Mouse (Mus musculus) regulatory T cell (primary cell): ENCODE results near the gene Mdh2.

Experiments
- in situ Hi-C: fragments of 300-600 bp; cut with MboI, MseI; formaldehyde crosslinking; loops from one replicate; pipeline ENCODE4 v1.15.1; 2025; ENCODE audit warnings: high pct_unique_total_duplicates

The Mdh2 gene

DNA sequence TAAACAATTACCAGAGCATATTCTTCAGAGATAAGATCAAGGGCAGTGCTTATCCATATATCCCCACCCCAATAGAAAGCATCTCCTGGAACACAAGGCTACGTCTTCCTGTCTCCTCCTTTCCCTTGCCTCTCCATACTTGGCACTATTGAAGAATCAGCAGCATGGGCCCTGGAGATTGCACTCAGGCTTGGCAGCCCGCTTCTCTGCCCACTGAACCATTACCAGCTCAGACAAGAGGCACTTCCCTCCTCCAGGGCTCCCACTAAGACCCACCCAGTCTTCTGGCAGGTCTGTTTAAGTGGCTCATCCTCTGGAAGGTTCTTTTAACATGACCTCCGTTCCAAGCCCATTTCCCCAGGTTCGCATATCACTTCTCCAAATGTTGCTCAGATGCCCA, 1.7 kb upstream of the Mdh2 start:
- in situ Hi-C loops = no loop called here

DNA sequence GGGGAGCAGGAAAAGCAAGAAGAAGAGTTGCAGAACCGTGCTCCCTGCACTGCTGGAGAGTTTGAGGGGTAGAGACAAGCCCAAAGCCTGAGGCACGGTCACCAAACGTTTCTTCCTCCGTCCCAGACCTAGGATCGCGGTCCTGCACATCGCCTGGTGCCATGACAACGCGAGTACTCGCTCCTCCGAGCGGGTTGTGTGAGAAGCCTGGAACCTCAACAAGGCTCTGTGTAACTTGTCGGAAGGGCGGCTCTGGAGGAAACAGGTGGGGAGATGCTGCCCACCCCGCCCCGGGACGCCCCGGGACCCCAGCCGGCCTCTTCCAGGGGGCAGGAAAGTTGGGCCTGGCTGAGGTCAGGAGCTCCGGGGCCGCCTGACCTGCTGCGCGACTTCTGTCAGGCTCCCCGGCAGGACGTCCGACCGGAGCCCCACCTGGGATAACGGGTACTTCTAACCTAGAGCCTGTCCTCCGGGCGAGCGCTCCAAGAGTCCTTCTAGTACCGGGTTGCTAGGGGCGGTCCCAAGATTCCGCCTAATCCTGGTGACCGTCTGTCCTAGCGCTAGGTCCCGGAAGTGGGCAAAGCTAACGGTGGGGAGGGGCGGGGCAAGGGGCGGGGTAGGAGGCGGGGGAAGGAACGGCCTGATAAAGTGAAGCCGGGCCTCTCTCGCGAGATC, 347 bp upstream of the Mdh2 start, which contains the start of gene Styxl1:
Gene Styxl1, minus strand, starts transcription at position 590 of the 675 bp plus-strand sequence.
- in situ Hi-C loops = no loop called here

DNA sequence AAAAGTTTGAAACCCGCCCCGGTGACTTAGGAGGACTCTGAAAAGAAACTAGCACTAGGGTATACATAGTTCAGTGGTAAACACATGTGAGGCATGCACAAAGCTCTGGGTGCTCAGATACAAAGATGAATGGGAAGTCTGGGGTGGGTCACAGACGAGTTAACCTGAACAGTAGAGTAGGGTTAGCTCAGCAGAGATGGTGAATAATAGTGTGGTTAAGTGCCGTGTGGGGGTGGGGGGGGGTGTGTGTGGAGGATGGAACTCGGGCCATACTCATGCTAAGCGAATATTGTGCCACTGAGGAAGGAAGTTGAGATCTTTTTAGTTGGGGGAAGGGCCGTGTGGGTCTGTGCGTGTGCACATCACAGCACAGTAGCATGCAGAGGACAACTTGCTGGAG, 2.1 kb downstream of the Mdh2 start:
- in situ Hi-C loops = no loop called here

DNA sequence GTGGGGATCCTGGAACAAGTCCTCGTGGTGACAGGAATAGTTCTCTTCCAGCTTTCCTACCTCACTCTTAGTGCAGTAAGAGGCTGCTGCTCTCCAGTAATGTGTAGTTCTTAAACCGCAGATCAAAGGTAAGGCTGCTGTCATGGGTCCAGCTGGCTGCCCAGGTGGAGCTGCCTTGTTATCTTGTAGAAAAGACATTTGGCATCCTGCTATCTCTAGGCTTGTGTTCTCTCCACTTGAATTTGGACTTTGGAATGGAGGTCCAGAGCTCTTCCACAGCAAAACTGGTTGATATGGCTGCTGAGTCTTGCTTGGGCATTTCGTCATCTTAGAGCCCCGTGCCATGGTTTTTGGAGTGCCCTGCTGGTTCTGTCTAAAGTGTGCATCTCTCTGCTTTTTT, 4.6 kb downstream of the Mdh2 start:
- in situ Hi-C loops = no loop called here

DNA sequence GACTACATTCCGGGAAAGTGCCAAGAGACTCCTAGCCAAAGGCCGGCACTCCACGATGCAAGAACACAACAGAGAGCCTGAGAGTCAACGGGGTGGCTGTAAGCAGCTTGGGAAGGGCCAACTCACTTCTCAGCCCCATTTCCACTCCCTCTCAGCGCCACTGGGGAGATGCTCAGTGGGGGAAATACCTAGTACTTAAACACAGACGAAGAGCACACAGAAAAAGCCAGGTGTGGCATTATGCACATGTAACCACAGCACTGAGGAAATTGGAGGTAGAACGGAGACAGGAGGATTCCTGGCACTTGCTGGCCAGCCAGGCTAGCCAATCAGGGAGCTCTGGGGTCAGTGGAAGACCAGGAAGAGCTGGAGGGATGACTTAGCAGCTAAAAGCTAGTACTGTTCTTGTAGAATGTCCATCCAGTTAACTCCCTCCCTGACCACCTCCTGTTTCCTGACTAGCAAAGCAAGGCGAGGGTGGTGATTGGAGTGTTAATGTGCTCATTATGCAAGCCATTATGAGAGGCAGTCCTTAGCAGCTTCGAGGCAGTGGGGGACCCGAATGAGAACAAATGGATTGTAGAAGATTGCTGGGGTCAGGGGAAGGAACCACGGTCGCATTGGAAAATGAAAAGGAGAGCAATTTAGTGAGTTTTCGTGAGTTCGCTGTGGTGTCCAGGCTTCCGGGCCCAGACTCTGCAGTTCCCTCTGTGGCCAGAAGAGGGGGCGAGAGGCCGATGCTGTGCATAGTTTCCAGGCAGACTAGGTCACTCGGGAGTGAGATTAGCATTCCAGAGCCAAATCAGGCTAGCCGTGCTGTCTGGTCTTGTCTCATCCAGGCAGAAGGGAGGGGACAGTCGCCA, 15.9 kb downstream of the Mdh2 start:
- in situ Hi-C loops = no loop called here

DNA sequence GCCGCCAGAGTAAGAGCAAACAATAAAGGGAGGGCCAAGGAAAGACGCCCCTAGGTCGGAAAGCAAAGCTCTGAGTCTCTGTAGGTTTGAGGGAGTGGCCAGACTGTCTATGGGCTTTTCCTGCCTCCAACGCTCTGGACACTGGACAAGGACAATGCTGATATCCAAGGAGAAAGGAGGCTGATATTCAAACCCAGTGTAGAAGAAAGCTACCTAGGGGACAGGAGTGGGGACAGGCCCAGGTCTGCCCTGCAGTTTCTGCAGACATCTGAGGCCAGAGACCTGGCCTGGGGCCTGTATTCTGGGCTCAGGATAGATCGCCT, 16.5 kb downstream of the Mdh2 start:
- in situ Hi-C loops = no loop called here

DNA sequence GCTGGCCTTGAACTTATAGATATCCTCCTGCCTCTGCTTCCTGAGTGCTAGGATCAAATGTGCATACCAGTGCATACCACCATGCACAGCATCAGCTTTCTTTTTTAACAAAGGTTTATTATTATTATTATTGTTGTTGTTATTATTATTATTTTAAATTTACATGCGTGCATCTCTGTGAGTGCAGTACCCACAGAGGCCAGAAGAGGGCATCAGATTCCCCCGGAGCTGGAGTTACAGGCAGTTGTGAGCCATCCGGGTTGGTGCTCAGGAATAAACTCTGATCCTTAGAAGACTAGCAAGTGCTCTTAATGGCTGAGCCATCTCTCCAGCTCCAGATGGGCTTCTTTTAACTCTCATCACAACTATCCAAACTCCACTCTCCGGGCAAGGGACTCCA, 21.5 kb downstream of the Mdh2 start:
- in situ Hi-C loops = no loop called here

DNA sequence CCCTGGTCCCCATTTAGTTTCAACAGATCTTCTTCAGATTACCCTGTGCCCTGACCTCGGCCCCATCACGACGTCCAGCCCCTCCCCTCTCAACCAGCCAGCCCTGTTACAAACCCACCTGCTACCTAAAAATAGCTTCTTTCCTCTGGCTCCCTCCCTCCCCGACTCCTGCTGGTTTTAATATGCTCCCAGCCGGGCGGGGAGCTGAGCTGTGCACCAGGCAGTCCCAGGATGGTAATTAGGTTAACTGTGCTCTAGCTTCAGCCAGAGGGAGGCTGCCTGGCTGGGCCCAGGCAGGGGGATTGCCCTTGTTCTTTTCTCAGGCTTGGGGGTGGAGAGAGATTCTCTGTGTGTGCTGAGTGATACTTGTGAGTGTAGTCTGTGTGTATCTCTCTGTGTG, 22.6 kb downstream of the Mdh2 start:
- in situ Hi-C loops = no loop called here

DNA sequence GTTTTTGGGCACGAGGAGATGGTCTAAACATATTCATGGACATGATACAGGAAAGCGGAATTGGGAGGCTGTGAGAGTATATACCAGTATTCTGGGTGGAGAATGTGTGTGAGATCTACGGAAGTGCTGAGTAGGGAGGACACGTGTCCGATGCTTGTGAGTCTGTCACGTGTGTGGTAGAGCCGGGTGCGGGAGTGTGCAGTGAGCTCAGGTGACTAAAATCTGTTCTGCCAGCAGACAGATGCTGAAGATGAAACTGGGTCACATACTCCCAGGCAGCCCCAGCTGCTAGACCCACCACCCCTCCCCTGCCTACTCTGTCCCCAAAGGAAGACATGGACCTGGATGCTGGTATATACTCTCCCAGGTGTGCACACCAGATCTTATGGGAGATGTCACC, 24.4 kb downstream of the Mdh2 start:
- in situ Hi-C loops = no loop called here

DNA sequence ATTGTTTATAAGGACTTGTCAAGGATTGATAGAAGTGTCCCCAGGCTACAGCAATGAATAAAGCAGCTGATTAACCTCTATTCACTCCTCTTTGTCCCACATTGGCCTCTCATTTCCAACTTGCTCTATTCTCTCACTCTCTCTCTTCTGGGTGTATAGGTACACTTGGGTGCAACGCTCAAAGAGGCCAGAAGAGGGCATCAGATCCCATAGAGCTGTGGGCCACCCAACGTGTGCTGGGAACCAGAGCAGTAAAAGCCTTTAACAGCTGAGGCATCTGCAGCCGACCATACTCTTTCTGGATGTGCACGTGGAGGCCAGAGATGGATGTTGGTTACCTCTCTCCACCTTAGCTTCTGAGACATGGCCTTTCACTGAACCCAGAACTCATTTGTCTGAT, 24.9 kb downstream of the Mdh2 start:
- in situ Hi-C loops = no loop called here

DNA sequence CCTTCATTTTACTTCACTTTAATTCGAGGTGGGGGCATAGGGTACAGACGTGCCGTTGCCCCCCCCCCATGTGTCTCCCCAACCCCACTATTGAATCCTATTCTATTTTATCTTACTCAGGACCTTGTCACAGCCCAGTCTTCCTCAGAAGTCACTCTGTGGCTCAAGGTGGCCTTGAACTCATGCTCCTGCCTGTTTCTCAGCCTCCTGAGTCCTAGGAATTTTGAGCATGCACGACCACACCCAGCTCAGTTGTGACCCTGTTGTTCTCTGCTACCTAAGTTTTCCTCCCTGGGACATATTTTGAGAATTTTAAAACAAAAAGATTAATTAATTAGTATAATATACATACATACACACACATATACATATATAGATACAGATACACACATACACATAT, 25.4 kb downstream of the Mdh2 start:
- in situ Hi-C loops = no loop called here

DNA sequence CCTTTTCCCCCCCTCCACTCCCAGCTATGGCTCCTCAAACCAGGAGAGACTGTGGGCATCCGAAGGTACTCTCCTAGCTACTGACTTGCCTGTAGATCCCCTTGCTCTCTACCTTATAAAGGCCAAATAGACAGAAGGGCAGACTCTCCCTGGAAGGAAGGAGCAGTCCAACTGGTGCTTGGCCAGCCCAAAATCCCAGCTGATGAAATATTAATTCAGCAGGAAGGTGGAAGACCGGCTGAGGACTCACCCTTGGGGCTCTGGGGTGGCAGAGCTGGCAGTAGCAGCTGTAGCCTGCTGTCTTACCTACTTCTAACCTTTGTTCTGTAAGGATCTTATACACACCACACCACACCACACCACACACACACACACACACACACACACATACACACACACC, 26.5 kb downstream of the Mdh2 start:
- in situ Hi-C loops = loop anchor here (5.0 kb wide), 1 partner anchor 43 kb away; no protein-coding TSS in a partner anchor

DNA sequence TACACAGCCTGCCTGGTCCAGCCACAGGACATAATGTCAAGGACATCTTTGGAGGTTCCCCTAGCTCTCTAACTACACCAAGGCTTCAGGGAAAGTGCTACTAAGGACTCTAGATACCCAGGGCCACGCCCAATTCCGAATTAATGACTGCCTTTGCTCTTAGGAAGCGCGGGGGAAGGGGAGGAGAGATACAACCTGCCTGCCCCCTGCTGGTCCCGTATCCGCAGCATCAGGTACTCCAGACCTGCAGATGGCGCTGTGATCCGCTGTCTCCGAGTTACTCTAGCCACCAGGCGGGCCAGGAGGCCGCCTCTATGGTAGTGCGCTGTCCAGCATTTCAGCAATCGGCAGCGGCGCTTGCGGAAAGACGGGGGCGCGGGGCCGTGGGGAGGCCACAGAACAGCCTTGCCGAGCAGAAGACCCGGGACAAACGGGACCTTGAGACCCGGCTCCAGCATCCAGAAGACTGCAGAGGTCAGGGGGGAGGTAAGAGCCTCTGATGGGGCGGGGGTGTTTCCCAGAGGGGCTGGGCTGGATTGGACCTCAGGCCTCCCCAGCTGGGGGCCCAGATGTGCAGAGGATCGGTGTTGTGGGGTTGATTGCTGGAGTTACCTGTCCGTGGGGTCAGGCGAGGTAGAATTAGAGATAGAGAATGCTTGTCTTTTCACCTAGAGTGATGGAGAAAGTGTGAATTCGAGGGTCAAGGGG, 28.4 kb downstream of the Mdh2 start, which contains the start of gene Srrm3:
Gene Srrm3, plus strand, starts transcription at position 336 of the 708 bp plus-strand sequence.
- in situ Hi-C loops = loop anchor here (5.0 kb wide), 1 partner anchor 41 kb away; no protein-coding TSS in a partner anchor

DNA sequence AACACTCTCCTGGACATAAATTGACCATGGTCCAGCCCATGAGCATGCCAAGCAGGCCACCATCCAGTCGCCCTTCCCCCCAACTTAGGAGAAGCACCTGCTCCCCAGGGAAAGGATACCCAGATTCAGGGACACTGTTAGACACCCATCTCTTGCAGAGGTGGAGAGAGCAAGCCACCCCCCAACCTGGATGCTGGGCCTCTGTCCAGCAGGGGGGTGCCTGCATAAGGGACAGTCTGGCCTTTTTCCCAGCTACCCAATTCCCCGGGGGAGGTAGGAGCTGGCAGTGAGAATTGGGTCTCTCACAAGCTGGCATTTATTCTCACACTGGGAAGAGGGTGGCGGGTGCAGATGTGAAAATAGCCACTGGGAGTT, 29.0 kb downstream of the Mdh2 start:
- in situ Hi-C loops = loop anchor here (5.0 kb wide), 1 partner anchor 40 kb away; no protein-coding TSS in a partner anchor

DNA sequence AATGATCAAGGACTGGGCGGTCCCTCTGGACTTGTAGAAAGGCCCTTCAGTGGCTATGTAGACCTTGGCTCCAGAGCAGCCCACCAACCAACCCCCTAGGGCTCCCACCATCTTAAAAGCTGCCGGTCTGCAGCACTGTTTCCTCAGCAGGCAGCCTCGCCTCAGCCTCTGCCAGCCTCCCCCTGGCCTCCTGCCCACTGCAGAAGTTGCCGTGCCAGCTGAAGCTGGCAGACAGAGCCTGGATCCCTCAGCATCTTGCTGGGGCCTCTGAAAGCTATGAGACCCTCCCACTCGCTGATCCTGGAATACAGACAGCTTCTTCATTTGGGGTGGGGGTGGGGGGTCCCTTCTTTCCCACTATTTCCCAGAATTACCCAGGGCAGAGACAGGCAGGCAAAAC, 34.7 kb downstream of the Mdh2 start:
- in situ Hi-C loops = no loop called here

DNA sequence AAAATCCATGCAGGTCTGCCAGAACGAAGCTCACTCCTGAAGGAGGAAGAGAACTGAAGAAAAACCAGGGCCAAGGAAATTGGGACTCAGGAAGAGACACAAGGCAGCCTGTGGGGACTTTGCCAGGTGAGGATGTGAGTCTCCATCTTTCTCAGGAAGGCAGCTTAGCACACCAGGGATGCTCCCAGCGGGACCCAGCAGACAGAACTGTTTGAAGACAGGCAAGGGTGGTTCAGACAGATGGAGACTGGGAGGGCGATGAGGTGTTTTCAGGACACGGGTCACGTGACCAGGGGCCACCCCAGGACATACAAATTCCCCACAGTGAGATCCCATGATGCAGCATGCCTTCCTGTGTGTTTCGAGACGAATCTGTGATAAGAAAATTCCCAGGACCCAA, 40.2 kb downstream of the Mdh2 start:
- in situ Hi-C loops = no loop called here

DNA sequence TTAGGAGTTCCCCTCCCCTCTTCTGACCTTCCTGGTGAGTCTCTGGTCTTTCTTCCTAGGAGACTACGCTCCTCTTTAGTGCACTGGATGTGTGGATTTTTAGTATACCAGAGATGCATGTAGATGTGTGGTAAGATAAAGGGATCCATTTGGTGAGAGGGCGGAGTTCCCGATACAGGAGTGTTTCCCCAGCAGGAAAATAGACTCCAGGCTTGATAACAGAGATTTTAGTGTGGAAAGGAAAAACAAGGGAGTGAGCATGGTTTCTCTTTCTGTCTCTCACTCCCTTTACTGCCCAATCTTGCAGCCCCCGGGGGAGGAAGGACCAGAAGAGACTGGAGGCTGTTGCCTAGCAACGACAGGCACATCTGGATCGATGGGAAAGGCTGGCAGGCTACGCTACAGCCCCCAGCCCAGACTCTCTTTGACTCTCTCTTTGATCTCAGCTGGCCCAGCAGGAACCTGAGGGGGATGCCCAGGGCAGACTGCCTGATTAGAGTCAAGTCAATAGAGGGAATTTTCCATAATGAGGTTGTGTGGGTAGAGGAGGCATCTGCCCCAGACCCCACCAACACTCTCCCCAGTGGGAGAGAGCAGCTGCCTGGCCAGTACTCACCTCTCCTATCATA, 44.1 kb downstream of the Mdh2 start:
- in situ Hi-C loops = no loop called here

DNA sequence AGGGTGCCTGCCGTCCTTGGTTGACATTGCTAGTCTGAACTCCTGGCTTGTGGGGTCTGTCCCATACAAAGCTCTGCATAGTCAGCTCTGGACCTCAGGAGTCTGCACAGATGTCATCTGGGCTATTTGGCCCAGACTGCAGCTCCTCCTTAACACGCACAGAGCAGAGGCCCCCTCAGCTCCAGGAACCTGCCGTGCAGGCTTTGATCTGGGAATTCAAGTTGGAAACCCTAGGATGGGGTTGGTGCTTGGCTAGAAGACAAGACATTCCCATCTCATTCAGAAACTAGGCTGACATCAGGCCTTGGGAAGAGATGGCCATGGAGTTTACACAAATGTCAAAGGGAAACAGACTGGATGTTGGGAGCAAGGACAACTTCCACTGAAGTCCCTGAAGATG, 46.2 kb downstream of the Mdh2 start:
- in situ Hi-C loops = no loop called here

DNA sequence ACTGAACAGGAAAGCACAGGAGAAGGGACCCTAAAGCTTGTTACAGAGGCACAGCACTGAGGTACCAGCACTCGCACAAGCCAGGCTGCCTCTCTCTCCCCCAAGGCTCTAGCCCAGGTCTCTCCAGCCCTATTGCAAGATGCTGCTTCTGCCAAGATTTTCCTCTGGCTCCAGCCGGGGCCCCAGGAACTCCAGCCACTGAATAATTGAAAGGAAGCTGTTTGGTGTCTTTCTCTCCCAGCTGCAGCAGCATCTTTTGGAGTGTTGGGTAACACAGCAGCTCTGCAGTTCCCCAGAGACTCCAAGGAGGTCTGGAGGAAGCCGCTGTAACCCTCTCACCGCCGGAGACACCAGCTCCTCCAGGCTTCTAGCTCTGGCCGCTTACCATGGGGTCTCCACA, 47.9 kb downstream of the Mdh2 start:
- in situ Hi-C loops = no loop called here

DNA sequence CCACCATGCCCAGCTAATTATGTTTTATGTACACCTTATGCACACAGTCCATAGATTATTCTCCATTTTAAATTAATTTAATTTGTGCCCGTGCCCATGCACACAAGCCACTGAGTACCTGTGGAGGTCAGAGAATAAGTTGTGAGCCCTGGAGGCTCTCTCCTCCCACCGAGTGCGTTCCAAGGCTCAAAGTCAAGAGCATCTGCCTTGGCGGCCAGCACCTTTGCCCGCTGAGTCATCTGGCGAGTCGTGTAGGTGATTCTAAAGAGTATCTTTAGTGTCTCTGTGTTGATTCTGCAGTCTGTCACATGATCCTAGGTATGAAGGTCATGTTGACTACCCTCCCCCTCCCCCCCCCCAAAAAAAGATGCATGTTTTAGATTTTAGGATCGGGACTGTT, 51.1 kb downstream of the Mdh2 start:
- in situ Hi-C loops = no loop called here

DNA sequence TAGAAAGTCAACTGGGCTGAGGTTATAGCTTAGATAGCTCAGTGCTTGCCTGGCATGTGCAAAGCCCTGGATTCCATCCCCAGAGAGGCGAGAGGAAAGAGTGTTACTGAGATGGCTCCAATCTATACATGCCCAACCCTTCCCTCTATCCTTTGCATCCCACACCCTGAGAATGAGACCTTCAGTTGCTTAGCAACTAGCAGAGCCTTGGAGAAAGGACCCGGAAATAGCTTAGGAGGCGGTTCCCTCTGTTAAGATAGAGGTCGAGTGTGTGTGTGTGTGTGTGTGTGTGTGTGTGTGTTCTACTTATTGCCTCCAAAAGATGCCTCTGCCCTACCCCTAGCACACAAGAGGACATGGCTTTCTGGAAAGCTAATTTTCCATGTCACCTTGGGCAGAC, 54.4 kb downstream of the Mdh2 start:
- in situ Hi-C loops = no loop called here
